Mouse (Mus musculus) thymus, postnatal 10 days (tissue): Measurements from ENCODE around the gene Fam166a.

Experiments used
- DNase-seq, 2 experiments: peaks; one replicate each; pipeline ENCODE4 v3.0.0; 2021; ENCODE audit warnings: low spot score in 2 of 2

Fam166a gene

DNA sequence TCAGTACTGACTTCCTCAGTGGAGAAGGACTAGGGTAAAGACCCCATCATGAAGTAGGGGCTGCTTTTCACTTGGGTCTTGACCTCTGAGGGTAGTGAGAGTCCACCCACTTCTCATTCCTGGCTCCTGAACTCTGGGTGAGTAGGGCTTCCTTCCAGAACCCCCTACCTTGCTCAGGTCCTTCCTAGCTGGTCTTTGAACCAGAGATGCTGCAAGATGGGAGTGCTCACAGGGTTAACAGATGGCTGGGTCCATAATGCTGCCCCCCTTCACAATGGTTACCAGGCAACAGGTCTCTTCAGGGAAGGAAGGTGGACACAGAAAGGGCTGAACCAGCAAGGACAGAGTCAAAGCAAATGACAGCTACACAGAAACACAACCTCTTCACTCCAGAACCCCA lies at the start of gene Fam166a:
Gene Fam166a (plus strand): TSS at position 301 of the 400 bp plus-strand sequence.
- DNase-seq, result no peak

DNA sequence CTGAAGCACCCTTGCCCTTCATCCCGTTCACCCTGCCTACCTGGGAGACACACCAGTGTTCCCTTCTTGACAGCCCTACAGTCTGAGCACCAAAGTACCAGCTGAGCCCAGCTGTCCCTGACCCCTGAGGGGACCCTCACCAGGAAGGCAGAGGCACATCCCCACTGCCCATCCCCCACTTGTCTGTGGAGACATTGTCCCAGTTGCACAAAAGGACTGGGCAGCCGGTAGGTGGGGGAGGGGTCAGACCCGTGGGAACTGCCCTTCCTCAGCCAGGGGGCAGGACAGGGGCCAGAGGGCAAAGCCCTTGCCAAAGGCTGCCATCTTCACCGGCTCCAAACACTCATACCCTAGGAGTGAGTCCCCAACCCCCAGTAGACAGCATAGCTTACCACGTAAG lies 48.8 kb upstream of the Fam166a start:
- DNase-seq, result no peak

DNA sequence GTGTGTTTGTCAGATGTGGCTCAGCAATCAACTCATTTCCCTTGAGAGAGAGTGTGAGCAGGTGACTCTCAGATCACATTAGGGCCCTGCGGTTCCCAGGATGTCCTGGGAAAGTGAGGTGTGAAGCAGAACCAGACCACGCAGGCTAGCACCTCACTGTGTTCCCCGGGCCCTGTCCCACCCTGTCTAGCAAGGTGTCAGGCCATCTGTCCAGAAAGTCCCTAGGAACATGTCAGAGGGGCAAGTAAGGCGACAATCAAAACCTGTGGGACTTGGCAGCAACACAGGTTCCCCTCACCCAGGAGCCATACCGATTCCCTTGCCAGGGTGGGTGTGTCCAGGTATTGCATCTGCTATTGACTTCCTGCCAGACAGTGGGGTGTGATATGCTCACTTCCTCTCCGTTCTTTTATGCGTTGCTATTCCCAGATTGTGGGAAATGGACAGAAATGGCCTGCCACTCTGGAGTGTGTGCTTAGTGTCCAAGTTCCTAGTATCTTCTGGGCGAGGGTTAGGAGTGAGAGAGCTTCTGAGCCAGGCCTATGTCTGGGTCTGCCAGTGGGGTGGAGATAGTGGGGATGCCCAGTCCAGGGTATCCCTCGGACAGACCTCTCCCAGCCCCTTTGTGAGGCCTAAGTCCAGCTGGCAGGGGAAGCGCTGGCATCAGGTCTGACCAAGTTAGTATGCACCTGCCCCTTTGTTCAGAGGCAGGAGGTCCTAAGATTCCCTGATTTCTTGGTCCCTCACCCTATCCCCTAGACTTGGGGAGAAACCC lies 48.0 kb upstream of the Fam166a start:
- DNase-seq, result no peak

DNA sequence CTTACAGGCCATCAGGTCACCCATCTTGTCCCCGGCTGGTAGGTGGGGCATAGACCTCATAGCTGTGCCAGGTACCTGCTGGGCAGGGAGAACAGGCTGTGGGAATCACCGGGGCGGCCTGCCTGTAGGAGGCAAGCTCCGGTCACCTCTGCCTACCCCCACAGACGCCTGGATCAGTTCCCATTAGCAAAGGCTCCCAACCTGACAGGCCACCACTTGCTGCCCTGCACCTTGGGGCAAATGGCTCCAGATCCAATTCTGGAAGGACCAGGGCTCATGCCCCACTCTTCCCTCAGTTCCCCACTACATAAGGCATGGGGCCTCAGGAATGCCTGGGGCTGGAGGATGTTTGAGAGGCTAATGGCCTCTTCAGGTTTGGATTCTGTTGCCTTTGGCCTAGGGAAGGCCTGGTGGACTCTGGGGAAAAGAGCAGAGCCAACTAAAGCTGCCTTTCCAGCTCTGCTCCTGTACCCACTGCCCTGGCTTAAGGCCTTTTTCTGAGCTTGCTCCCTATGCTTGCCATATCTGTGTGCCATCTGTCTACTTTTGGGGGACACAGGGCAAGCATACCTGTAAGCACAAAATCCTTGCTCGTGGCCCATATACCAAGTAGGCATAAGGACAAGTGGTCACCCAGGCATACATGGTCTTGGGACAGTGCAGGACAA lies 47.3 kb upstream of the Fam166a start:
- DNase-seq, result no peak

DNA sequence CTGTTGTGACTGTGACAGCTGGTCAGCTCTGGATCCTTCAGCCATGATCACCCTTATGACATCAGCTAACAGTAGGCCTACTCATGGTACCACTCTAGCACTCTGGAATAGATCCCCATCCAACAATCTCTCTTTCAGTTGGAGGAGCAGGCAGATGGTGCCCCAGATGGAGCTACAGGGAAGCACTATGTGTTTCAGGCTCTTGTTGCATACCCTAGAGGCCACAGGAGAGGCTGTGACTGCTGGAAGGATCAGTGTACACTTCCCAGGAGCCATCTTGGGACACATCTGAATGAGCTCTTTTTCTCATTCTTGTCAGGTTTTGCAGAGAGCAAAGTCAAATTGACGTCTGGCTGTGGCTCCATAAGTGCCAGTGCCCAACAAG lies 46.8 kb upstream of the Fam166a start:
- no peak for DNase-seq

DNA sequence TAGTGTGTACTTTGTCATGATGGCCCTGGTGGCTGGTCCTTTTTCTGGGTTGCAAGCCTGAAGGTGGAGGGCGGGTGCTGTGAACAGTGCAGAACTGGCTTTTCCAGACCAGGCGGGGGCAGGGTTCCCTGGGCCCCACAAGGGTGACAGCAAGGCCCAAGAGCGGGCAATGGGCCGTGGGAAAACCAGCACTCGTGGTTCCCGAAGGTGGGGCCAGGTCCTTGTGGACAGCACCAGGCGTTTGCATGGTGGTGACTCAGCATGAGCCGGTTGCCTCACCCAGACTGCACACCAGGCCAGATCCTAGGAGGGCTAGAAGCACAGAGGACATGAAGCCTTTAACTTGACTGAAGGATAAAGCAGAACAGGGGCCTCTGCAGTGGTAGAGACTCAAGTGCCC lies 45.9 kb upstream of the Fam166a start:
- no peak for DNase-seq

DNA sequence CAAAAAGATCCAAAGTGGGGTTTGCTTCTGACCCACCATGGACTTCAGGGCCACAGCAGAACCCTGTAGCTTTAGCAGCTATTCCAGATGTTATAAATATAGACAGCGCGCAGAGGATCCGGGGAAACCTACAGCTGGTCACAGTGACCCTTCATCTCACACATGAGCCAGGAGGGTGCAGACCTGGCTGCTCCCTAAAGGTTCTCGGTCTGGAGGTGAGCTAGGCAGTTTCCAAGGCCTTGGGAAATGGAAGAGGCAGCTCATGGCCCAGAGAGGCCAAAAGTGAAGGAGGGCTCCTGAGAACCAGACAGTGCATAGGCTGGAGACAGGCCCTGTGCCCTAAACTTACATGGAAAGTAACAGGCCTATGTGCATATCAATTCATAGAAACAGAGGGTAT lies 44.7 kb upstream of the Fam166a start:
- DNase-seq, result no peak

DNA sequence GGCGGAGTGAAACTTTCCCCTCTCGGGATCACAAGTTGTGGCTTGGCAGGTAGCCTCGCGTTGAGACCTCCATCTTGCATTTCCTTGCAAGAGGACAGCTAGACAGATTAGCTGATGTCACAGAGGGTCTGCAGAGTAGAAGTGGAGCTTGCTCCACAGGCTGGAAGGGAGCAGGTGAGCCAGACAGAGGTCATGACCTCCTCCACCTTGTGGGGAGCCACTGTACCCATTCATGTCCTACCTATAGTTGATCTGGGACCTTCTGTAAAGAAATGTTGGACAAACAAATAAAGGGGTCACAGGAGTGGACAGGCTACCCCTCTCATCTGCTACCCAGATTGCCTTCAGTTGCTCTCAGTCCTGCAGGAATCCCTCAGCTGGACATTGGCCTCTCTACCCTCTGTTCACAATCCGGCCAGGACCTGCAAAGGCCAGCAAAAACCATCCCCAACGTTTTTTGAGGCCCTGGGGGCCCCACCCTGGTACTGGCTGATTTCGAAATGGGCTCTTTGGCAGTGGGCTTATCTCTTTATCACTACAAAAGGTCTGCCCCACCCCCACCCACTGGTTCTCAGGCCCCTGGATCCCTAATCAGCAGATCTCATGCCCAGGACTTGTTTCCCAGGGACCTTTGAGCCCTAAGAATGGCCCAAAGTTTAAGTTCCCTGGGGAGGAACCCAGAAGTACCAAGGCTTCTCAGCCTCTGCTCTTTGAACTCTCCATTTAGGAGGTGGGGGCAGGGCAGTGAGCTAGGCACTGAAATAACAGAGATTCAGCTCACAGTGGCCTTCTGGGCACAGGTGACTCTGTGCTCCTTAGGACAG lies 43.5 kb upstream of the Fam166a start:
- DNase-seq, result no peak

DNA sequence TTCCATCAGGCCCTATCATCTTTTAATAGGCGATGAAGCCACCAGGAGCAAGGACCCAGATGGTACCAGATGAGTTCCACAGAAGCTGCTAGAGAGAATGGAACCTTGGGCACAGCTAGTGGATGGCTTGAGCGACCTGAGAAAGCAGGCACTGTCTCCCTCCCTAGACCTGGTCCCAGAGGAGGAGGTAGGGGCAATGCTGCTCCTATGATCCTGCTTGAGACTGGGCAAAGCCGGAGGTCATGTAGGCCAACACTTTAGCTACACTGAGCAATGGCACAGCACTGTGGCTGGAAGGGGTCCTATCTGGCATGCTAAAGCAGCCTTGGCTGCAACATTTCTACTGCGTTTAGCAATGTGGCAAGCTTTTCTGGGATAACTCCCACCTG lies 42.9 kb upstream of the Fam166a start:
- no peak for DNase-seq

DNA sequence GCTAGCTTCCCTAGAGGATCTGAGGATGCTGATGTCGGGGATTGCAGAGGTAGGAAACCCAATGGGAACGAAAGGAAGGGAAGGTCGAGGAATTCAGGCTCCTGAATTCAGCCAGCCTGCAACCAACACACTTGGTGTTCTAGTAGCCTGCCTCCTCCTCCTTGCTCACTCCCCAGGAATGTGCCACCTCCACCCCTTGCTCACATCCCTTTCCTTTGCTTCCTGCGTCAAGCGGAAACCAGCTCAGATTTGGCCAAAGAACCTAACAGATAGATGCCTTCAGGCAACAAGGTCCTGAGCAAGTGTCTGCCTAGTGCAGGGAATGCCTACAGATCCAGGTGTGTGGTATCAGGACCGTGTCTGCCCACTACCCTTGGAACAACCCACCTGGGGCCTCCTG lies 42.0 kb upstream of the Fam166a start:
- no peak for DNase-seq

DNA sequence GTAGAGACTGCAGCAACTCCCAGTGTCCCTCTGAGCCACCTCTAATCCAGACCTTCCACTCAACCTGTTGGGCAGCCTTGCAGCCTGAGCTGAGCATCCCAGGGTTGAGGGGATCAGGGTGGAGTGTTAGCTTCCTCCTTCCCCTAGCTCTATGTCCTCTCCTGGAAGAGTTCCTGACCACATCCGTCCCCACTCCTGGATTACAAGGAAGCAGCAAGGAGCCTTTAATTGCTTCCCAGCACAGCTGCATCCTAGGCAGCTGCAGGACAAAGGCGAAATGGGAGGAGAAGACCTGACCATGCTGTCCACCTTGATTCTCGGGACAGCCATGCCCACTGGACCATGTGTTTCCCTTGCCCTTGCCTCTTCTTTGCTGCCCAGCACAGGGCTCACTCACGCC lies 41.5 kb upstream of the Fam166a start:
- DNase-seq, result no peak

DNA sequence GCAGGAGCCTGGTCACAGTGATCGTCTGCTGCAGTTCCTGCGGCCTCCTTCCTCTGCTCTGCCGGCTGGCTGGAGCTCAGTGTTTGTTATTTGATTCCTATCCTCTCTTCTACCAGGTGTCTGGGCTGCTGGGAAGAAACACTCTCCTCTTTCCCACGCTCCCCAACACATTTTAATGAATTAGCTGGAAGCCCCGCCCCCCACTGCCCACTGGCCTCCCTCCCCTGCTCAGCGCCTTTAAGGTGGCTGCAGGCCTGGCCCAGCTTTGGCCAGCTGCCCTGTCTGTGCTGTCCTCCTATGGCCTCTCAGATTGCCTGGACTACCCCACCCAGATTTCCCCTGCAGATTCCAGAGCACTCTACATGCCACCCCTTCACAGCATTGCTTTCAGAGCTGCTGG lies 40.9 kb upstream of the Fam166a start:
- DNase-seq, result no peak

DNA sequence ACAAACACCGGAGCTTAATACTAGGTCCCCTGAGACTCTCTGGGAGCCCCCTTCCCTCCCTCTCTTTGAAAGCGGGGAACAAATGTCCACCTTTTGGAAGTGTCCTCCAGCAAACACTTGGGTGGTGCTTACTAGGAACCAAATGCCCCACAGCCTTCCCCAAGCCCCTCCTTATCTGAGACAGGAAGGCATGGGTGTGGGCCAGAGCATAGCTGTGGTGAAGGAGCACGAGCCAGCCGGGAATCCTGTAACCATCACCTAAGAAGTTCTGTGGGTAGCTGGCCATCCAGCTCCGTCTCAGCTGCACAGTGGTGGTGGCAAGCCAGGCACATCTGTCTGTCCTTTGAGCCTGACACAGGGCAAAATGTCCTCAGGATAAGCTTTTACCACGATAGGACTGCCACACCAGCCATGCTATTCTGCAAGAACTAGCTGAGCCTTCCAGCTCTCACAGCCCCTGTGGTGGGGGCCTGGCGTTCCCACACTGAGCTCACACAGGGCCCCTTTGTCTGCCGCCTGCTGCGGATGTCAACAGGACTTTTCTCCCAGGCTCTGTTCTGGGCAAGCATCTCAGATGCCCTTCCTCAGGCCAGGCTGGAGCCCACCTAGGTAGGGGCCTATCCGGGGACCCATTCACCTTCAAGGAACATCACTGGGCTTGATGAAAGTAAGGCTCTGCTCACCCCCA lies 40.1 kb upstream of the Fam166a start:
- DNase-seq, result no peak

DNA sequence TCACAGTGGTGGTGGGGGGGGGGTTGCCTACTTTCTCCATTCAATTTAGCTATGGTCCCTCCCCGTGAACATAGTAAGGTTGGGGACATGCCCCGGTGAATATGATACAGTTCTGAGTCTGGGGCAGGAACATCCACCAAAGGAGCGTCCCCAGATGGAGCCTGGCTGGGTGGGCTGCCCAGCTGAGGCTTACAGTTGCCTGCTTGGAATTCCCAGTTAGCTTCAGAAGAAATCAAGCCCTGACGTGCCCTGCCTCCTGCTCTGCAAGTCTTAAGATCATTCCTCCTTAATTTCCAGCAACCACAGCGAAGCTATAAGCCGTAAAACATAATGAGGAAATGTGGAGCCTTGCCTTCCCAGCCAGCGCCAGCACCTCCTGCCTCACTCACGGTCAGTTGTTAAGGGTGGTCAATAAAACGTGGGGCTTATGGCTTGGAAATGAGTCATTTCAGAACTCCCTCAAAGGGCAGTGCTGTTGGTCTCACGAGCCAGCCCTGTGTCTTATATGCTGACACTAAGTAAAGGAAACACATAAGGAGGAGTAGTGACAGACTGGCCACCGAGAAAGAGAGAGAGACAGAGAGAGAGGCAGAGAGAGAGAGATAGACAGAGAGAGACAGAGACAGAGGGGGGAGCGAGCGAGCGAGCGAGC lies 38.9 kb upstream of the Fam166a start:
- no peak for DNase-seq

DNA sequence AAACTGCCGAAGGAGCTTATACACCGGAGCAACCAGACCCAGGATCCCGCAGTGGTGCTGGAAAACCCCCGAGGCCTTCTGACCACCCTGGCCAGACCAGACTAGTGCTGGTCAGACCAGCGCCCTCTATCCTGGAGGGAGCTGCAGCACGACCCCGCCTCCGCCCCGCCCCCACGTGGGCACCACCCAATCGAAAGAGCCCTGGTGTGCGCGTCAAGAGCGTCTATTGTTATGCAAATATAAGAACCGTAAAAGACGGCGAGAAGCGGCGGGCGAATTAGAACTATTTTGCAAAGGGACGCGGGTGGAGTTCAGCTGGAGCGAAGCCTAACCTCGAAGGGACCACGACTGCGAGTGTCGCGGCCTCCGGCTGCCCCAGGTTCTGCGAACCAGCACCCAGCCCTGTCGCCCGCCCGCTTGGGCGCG lies 38.1 kb upstream of the Fam166a start, which contains the start of gene Nrarp:
Gene Nrarp (plus strand): TSS at position 281 of the 426 bp plus-strand sequence.
- DNase-seq, result peak; percentile 81 to 89

DNA sequence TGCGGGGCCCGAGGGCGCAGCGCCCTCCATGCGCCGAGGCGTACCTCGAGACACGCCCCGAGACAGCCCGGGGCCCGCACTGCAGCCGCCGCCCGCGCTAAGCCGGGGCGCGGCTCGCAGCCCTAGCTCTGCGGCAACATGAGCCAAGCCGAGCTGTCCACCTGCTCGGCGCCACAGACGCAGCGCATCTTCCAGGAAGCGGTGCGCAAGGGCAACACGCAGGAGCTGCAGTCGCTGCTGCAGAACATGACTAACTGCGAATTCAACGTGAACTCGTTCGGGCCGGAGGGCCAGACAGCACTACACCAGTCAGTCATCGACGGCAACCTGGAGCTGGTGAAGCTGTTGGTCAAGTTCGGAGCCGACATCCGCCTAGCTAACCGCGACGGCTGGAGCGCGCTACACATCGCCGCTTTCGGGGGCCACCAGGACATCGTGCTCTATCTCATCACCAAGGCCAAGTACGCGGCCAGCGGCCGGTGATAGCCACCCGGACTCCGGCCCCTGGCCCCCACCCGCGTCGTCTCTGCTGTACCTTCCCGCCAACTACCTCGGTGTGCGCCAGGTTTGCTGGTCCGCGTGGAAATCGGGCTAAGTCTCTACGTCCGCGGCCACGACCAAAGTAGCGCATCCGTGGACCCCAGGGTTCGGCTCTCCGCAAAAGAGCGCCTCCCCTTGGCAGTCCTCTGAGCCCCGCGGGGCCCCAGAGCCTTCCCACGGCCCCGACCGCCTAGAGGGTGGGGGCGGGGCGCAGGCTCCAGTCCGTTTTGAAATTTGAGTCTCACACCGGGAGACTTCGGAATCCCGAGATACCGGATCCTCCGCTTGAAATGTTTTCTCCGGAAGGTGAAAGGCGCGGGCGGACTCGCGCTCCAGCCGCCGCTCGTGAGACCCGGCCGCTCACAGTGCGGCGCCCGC lies 37.3 kb upstream of the Fam166a start:
- peak in 1 of 2 experiments; percentile 49 for DNase-seq

DNA sequence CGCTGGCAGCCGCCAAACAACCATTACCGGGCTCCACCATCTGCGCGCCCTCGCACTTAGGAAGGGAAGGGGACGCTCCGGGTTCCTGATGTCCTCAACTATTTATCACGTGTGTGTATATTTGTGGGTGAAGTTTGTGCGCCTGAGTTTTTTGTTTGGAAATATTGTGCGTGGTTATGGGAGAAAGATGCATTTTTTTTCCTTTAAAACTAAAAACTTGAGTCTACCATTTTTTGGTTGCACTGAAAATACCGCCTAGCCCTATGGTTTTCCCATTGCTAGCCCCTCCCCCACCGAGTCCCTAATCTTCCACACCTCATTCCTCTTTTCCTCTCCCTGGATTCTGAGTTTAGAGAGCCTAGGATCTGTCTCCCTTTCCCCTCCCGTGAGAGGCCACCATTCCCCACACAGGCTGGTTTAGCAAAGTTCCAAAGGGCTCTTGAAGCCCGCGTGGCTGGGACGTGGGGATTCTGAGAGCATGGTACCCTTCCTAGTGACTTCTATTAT lies 36.6 kb upstream of the Fam166a start:
- no peak for DNase-seq

DNA sequence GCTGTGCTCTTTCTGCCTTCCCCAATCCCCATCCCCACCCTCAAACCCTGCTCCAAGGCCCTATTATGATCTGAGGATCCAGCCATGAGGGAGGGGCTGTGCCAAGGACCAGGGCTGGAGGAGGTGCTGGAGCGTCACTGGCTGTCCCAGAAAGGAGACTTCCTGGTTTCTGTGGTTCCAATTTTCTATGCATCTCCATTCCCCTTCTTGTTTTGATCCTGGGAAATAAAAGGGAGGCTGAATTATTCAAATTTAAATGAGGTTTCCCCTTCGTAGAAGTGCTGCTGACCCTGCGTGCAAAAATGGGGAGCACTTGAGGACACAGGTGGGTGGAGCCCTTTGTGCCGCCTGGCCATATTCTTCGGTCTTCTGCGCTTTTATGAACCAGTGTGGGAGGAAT lies 35.9 kb upstream of the Fam166a start:
- DNase-seq, result no peak

DNA sequence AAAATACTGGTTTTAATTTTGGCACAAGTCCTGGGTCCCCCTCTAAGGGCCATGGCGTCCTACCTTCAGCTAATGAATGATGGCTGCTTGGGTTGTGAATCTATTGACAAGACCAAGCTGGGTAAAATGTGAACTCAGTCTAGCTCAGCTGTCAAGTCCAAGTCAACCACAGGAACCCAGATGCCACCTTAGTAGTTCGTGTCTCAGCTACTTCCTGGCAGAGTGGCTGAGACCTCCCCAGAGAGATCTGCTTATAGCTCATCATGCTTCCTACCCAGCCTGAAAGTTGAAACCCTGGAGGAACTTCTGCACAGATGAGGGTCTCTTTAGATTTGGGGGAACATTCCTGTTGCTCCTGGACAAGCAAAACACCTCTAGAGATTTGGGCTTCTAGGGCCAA lies 35.2 kb upstream of the Fam166a start:
- DNase-seq, result no peak

DNA sequence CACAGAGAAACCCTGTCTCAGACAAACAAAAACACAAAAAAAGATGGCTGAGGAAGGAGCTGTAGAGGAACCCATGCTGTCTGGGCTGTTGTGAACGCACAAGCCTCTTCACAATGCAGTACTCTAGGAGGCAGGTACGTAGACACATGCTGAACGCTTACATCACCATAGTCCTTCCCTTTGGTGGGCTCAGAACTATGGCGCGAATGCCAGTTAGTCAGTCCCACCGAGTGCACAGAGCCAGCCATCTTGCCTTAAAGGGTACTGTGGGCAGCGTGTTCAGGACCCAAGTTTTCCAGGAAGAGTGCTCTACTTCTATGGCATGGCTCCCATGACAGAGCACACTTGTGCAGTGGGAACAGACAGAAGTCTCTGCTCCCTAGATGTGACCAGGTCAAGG lies 34.0 kb upstream of the Fam166a start:
- no peak for DNase-seq
